Mouse (Mus musculus) G1E (cell line): ENCODE data around the gene Creb3. TPM values are rescaled to one million over a fixed set of nuclear protein-coding genes. Genes with fewer than 3 reads are reported as not detected.

Experiments used
- ATAC-seq: 2 replicates; pipeline ENCODE4 v1.8.0; 2016; ENCODE audit warnings: mild to moderate bottlenecking; ENCODE audit not compliant: insufficient number of reproducible peaks, poor library complexity, low FRiP score, severe bottlenecking; ENCODE audit errors: extremely low read depth
- DNase-seq: peaks from one replicate; pipeline ENCODE4 v3.0.0; 2012; ENCODE audit warnings: low spot score
- H3K27me3 ChIP-seq: 2 replicates; pipeline ENCODE4 v1.6.1; 2012; ENCODE audit warnings: mild to moderate bottlenecking, low read length, inconsistent platforms; ENCODE audit not compliant: insufficient read depth
- H3K36me3 ChIP-seq: replicated peaks from 2 replicates; pipeline ENCODE3; 2012; ENCODE audit warnings: mild to moderate bottlenecking, inconsistent platforms
- H3K4me1 ChIP-seq: 2 replicates; pipeline ENCODE4 v1.6.1; 2012; ENCODE audit warnings: low read depth, low read length, inconsistent platforms, mixed read lengths; ENCODE audit not compliant: insufficient read depth
- H3K4me3 ChIP-seq: 2 replicates; pipeline ENCODE4 v1.5.1; 2012; ENCODE audit warnings: low read depth, mild to moderate bottlenecking, inconsistent platforms, low read length, moderate library complexity, mixed read lengths
- H3K9me3 ChIP-seq: replicated peaks from 2 replicates; pipeline ENCODE4 v1.6.1; 2012; ENCODE audit warnings: inconsistent platforms
- CTCF ChIP-seq: IDR thresholded peaks from 2 replicates; pipeline ENCODE4 v1.5.1; 2012; ENCODE audit warnings: low read depth, low read length, inconsistent platforms, mixed read lengths
- GATA1 ChIP-seq: IDR thresholded peaks from 2 replicates; pipeline ENCODE4 v1.6.1; 2012; ENCODE audit warnings: borderline replicate concordance, low read length, inconsistent platforms, mixed read lengths
- GATA2 ChIP-seq: IDR thresholded peaks from 2 replicates; pipeline ENCODE4 v1.6.1; 2012; ENCODE audit warnings: low read depth, low read length, inconsistent platforms, borderline replicate concordance
- POLR2AphosphoS5 ChIP-seq: IDR thresholded peaks from 2 replicates; pipeline ENCODE4 v1.6.1; 2012; ENCODE audit warnings: low read depth, low read length, inconsistent platforms; ENCODE audit not compliant: insufficient replicate concordance
- TAL1 ChIP-seq: conservative IDR thresholded peaks from 2 replicates; pipeline ENCODE4 v1.6.1; 2012; ENCODE audit warnings: low read depth, low read length, inconsistent platforms, mixed read lengths
- polyA plus RNA-seq: library from polyadenylated mRNA; stranded (reverse); fragments of >175 nt; gene quantifications from 2 replicates; pipeline ENCODE4 v1.2.3, GENCODE M21; 2012
- total RNA-seq, 2 experiments: library from RNA; stranded (forward) in 1 of 2; stranded (reverse) in 1 of 2; fragments of 200-1000 nt in 1 of 2; fragments of >200 nt in 1 of 2; fragmentation: Nextera tagmentation in 1 of 2; gene quantifications; 2 replicates each; pipeline ENCODE4 v1.2.3; 2014 to 2017

The Creb3 gene
- total RNA-seq (2014; fragmentation: Nextera tagmentation) (9.4 and 9.8 TPM in 2 replicates), total RNA-seq (2017) (60.0 and 61.0 TPM in 2 replicates), polyA plus RNA-seq (1.6 and 1.9 TPM in 2 replicates)

- Histone ChIP-seq H3K36me3 (peaks cover 68% of the 10 kb centered on the region), H3K9me3 (no peaks in the 10 kb centered on the region), H3K27me3 (no peaks in the 10 kb centered on the region), H3K4me3 (peak within 1 kb of the TSS; percentile 82), H3K4me1 (peaks cover 63% of the 10 kb centered on the region)
- TF ChIP-seq POLR2AphosphoS5: no peak
- no peak for TF ChIP-seq CTCF
- no peak for TF ChIP-seq TAL1
- no peak for TF ChIP-seq GATA2
- TF ChIP-seq GATA1: no peak
- ATAC-seq (peak; percentile 79), DNase-seq (peak; percentile 88)
These were observed at the start of gene Creb3, which contains the start of gene Tln1 for GRCm38 (mm10) chr4:43561997-43562768. Creb3 (plus strand) TSS chr4:43562332. Tln1 (minus strand) TSS chr4:43562691.

GRCm38 (mm10) chr4:43512653-43513052 is 49.5 kb upstream of the Creb3 start:
- Histone ChIP-seq H3K4me3 (no peak overlapping the region), H3K9me3 (no peaks in the 10 kb centered on the region), H3K4me1 (peaks cover 5% of the 10 kb centered on the region; the same call in 1 of the 2 replicates), H3K36me3 (no peaks in the 10 kb centered on the region), H3K27me3 (peaks cover 61% of the 10 kb centered on the region)
- DNase-seq (no peak), ATAC-seq (no peak)
- TF ChIP-seq GATA1 (no peak), POLR2AphosphoS5 (no peak)

DNA sequence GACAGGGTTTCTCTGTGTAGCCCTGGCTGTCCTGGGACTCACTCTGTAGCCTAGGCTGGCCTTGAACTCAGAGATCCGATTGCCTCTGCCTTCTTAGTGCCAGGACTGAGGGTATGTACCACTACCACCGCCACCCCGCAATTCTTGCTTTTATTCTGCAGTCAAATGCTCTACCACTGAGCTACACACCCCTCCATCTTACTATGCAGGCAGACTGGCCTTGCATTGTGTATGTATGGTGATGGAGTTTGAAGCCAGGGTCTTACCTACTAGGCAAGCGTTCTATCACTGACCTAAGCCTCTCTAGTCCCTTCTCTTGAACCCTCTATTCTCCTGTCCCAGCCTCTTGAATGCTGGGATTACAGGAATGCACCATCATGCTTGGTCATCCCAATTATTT is 48.8 kb upstream of the Creb3 start:
- no peak for ATAC-seq
- Histone ChIP-seq H3K4me3 (no peak overlapping the region), H3K36me3 (no peaks in the 10 kb centered on the region), H3K9me3 (no peaks in the 10 kb centered on the region), H3K4me1 (peaks cover 5% of the 10 kb centered on the region; the same call in 1 of the 2 replicates), H3K27me3 (peaks cover 67% of the 10 kb centered on the region)
- DNase-seq: no peak
- TF ChIP-seq CTCF (no peak), GATA1 (no peak), POLR2AphosphoS5 (no peak), GATA2 (no peak), TAL1 (no peak)

- no peak overlapping the region for H3K4me3 ChIP-seq
- H3K27me3 ChIP-seq: peaks cover 66% of the 10 kb centered on the region
- no peak for DNase-seq
- ATAC-seq: no peak
- TF ChIP-seq GATA2 (no peak), POLR2AphosphoS5 (no peak), GATA1 (no peak), TAL1 (no peak)
- H3K4me1 ChIP-seq: peaks cover 7% of the 10 kb centered on the region
- H3K9me3 ChIP-seq: no peaks in the 10 kb centered on the region
- no peaks in the 10 kb centered on the region for H3K36me3 ChIP-seq
These were observed 48.3 kb upstream of the Creb3 start for GRCm38 (mm10) chr4:43513791-43514190.

DNA sequence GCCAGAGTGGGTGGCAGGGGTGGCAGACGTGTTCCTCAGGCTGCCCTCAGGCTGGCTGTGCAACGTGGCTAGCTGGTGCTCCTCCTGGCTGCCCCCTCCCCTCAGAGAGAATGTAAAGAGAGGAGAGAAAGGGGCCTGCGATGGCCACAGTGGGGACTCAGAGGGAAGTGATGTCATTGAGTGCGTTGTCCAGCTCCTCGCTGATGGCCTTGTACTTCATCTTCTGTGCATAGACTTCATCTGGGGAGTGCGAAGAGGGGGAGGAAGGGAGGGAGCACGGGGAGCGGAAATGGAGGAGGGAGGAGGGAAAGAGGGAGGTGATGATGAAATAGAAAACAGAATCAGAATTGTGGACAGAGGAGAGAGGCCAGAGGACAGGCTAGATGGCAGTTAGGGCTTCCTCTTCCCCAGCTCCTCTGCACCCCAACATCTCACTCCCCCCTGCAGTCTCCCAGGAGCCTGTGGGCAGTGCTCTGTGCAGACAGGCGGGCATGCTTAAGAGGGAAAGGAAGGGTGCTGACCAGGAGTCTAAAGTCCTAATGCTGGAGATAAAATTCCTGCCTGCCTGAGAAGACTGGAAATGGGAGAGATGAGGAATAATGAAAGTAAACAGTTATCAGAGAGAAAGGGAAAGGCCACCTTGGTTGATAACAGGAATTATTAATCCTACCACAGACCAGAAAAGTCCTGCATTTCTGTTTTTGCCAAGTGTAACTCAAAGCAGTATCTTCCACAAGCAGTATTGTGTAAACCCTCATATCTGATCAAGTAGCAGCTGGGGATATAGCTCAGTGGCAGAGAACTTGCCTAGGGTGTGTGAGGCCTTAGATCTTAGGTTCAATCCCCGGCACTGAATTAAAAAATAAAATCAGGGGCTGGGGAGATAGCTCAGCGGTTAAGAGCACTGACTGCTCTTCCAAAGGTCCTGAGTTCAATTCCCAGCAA is 46.1 kb upstream of the Creb3 start:
- DNase-seq (no peak), ATAC-seq (no peak)
- H3K4me3 ChIP-seq: no peak overlapping the region
- H3K9me3 ChIP-seq: no peaks in the 10 kb centered on the region
- peaks cover 13% of the 10 kb centered on the region for H3K4me1 ChIP-seq
- TF ChIP-seq CTCF (no peak), POLR2AphosphoS5 (no peak), GATA1 (no peak), GATA2 (no peak), TAL1 (no peak)
- peaks cover 66% of the 10 kb centered on the region for H3K27me3 ChIP-seq
- H3K36me3 ChIP-seq: no peaks in the 10 kb centered on the region

- Histone ChIP-seq H3K4me3 (no peak overlapping the region), H3K4me1 (peaks cover 25% of the 10 kb centered on the region), H3K27me3 (peaks cover 75% of the 10 kb centered on the region), H3K36me3 (no peaks in the 10 kb centered on the region), H3K9me3 (no peaks in the 10 kb centered on the region)
- ATAC-seq (no peak), DNase-seq (no peak)
- no peak for TF ChIP-seq TAL1
- no peak for TF ChIP-seq CTCF
- no peak for TF ChIP-seq POLR2AphosphoS5
- TF ChIP-seq GATA1: no peak
- no peak for TF ChIP-seq GATA2
These were observed 42.6 kb upstream of the Creb3 start for GRCm38 (mm10) chr4:43519551-43519950.
